Mouse (Mus musculus) heart, adult 2 months (tissue): ENCODE data around the gene Tcl1b1.

Experiments used
- CTCF ChIP-seq: fragments of 200-600 bp; IDR thresholded peaks from 2 replicates; pipeline ENCODE4 v1.8.1; 2022; ENCODE audit warnings: antibody characterized with exemption, mild to moderate bottlenecking, moderate library complexity
- POLR2A ChIP-seq: fragments of 200-500 bp; IDR thresholded peaks from 2 replicates; pipeline ENCODE4 v1.6.1; 2011; ENCODE audit warnings: mild to moderate bottlenecking, low read depth, low read length, control low read depth; ENCODE audit not compliant: insufficient read depth

GRCm38 (mm10) chr12:105145714-105146113, 13.8 kb upstream of the Tcl1b1 start, which contains the start of gene Tcl1b2:
- TF ChIP-seq CTCF (no peak), POLR2A (no peak)
